Mouse (Mus musculus) kidney, adult 10 weeks (tissue): Measurements from ENCODE around the gene Gm15517. TPM values are rescaled to one million over a fixed set of nuclear protein-coding genes. Genes with fewer than 3 reads are reported as not detected.

Experiments
- polyA plus RNA-seq: library from polyadenylated mRNA; stranded (reverse); fragments of 350-450 nt; fragmentation: Illumina TruSeq; extraction: RNeasy Lipid Tissue Mini Kit (QIAGEN cat#74804); gene quantifications from one replicate; pipeline ENCODE4 v1.2.3, GENCODE M21; 2014; ENCODE audit warnings: low read depth, low replicate concordance

Gene Gm15517
- not detected for polyA plus RNA-seq

GRCm38 (mm10) chr7:44261147-44261546 lies at the start of gene Gm15517:
TSS of gene Gm15517 (plus strand) at chr7:44261447.

GRCm38 (mm10) chr7:44215645-44216044 lies 45.6 kb upstream of the Gm15517 start, which contains the start of gene Klk1b5:
TSS of gene Klk1b5 (plus strand) at chr7:44215945.

GRCm38 (mm10) chr7:44225076-44225475 lies 36.2 kb upstream of the Gm15517 start, which contains the start of gene Klk1:
TSS of gene Klk1 (plus strand) at chr7:44225360.

GRCm38 (mm10) chr7:44235909-44236308 lies 25.3 kb upstream of the Gm15517 start, which contains the start of gene Gm36864:
TSS of gene Gm36864 (plus strand) at chr7:44236177.

GRCm38 (mm10) chr7:44246055-44246983 lies 14.9 kb upstream of the Gm15517 start, which contains the start of the genes 1700028J19Rik and 2410002F23Rik:
TSS of gene 1700028J19Rik (minus strand) at chr7:44246695.
TSS of gene 2410002F23Rik (plus strand) at chr7:44246722.

GRCm38 (mm10) chr7:44257278-44257677 lies 4.0 kb upstream of the Gm15517 start, which contains the start of gene Acp4:
TSS of gene Acp4 (minus strand) at chr7:44257378.

GRCm38 (mm10) chr7:44306516-44307240 lies 45.4 kb downstream of the Gm15517 start, which contains the start of gene Clec11a:
TSS of gene Clec11a (minus strand) at chr7:44306902.

GRCm38 (mm10) chr7:44309475-44310284 lies 48.4 kb downstream of the Gm15517 start, which contains the start of gene Shank1:
TSS of gene Shank1 (plus strand) at chr7:44310253.

Other genes starting within 250 kb of the Gm15517 start
- not detected for gene Klk1b26, start 249.3 kb upstream of the Gm15517 start, polyA plus RNA-seq
- gene Klk1b27, start 209.2 kb upstream of the Gm15517 start, polyA plus RNA-seq: 0.93 TPM
- gene Klk1b21, start 159.1 kb upstream of the Gm15517 start, polyA plus RNA-seq: not detected
- gene Klk1b22, start 148.8 kb upstream of the Gm15517 start, polyA plus RNA-seq: 1.8 TPM
- gene Klk1b16, start 124.7 kb upstream of the Gm15517 start, polyA plus RNA-seq: not detected
- 0.77 TPM for gene Klk1b24, start 73.2 kb upstream of the Gm15517 start, polyA plus RNA-seq
- 0.93 TPM for gene Klk1b3, start 63.3 kb upstream of the Gm15517 start, polyA plus RNA-seq
- gene Klk1b4, start 54.0 kb upstream of the Gm15517 start, polyA plus RNA-seq: not detected
- gene Klk1b5, start 45.5 kb upstream of the Gm15517 start, polyA plus RNA-seq: 1.9 TPM
- gene Klk1, start 36.1 kb upstream of the Gm15517 start, polyA plus RNA-seq: 786 TPM
- not detected for gene Gm36864, start 25.3 kb upstream of the Gm15517 start, polyA plus RNA-seq
- 1.6 TPM for gene 1700028J19Rik, start 14.8 kb upstream of the Gm15517 start, polyA plus RNA-seq
- 13.6 TPM for gene 2410002F23Rik, start 14.7 kb upstream of the Gm15517 start, polyA plus RNA-seq
- gene Acp4, start 4.1 kb upstream of the Gm15517 start, polyA plus RNA-seq: not detected
- 1.8 TPM for gene Clec11a, start 45.5 kb downstream of the Gm15517 start, polyA plus RNA-seq
- gene Shank1, start 48.8 kb downstream of the Gm15517 start, polyA plus RNA-seq: not detected
- not detected for gene Syt3, start 122.7 kb downstream of the Gm15517 start, polyA plus RNA-seq
- not detected for gene 1700008O03Rik, start 124.4 kb downstream of the Gm15517 start, polyA plus RNA-seq
- not detected for gene Lrrc4b, start 167.6 kb downstream of the Gm15517 start, polyA plus RNA-seq
- 1.7 TPM for gene Aspdh, start 203.9 kb downstream of the Gm15517 start, polyA plus RNA-seq
- 1.0 TPM for gene Josd2, start 206.5 kb downstream of the Gm15517 start, polyA plus RNA-seq
- 1.4 TPM for gene Emc10, start 235.1 kb downstream of the Gm15517 start, polyA plus RNA-seq
- gene Fam71e1, start 235.1 kb downstream of the Gm15517 start, polyA plus RNA-seq: not detected